Mouse (Mus musculus) ES-E14 (cell line): ENCODE measurements around the gene Msrb3. TPM values are rescaled to one million over a fixed set of nuclear protein-coding genes. Genes with fewer than 3 reads are reported as not detected.

Experiments used
- DNase-seq: peaks from one replicate; pipeline ENCODE4 v3.0.0-alpha.2; 2013; ENCODE audit warnings: low read depth, low spot score
- H3K27ac ChIP-seq: 2 replicates; pipeline ENCODE4 v1.5.1; 2012; ENCODE audit warnings: low read depth, mild to moderate bottlenecking, low read length, moderate library complexity, mixed read lengths; ENCODE audit not compliant: poor library complexity, insufficient read depth, severe bottlenecking
- H3K36me3 ChIP-seq: 2 replicates; pipeline ENCODE4 v1.6.1; 2012; ENCODE audit warnings: mild to moderate bottlenecking, low read length, moderate library complexity, mixed read lengths; ENCODE audit not compliant: control insufficient read depth, poor library complexity, insufficient read depth, severe bottlenecking
- H3K4me1 ChIP-seq, 2 experiments: fragments of 150-350 bp in 1 of 2; sonication (generic) in 1 of 2; 2 replicates each; pipeline ENCODE4 v1.6.1; 2012; ENCODE audit warnings: low read length in 2 of 2, mild to moderate bottlenecking in 1 of 2, mixed read lengths in 1 of 2; ENCODE audit not compliant: control insufficient read depth in 2 of 2, insufficient read depth in 2 of 2, poor library complexity in 1 of 2
- H3K4me3 ChIP-seq, 2 experiments: fragments of 150-350 bp in 1 of 2; sonication (generic) in 1 of 2; 2 replicates each; pipeline ENCODE4 v1.5.1; 2012; ENCODE audit warnings: low read length in 2 of 2, low read depth in 1 of 2, mild to moderate bottlenecking in 1 of 2, mixed read lengths in 1 of 2; ENCODE audit not compliant: insufficient read depth in 1 of 2, poor library complexity in 1 of 2, severe bottlenecking in 1 of 2
- H3K9ac ChIP-seq: 2 replicates; pipeline ENCODE4 v1.6.1; 2012; ENCODE audit warnings: low read depth, mild to moderate bottlenecking, low read length, mixed read lengths; ENCODE audit not compliant: poor library complexity, insufficient read depth, severe bottlenecking
- H3K9me3 ChIP-seq: fragments of 150-350 bp; sonication (generic); 2 replicates; pipeline ENCODE4 v1.6.1; 2012; ENCODE audit warnings: low read depth, mild to moderate bottlenecking, low read length; ENCODE audit not compliant: control insufficient read depth, insufficient read depth
- CHD2 ChIP-seq: IDR thresholded peaks from 2 replicates; pipeline ENCODE4 v1.6.1; 2014; ENCODE audit warnings: mild to moderate bottlenecking, low read depth, low read length, inconsistent platforms
- HCFC1 ChIP-seq: IDR thresholded peaks from 2 replicates; pipeline ENCODE4 v1.6.1; 2012; ENCODE audit warnings: low read length, inconsistent platforms, borderline replicate concordance; ENCODE audit not compliant: insufficient read depth
- MAFK ChIP-seq: IDR thresholded peaks from 2 replicates; pipeline ENCODE4 v1.6.1; 2014; ENCODE audit warnings: mild to moderate bottlenecking, low read depth, low read length, inconsistent platforms; ENCODE audit not compliant: insufficient read depth
- ZC3H11A ChIP-seq: IDR thresholded peaks from 2 replicates; pipeline ENCODE4 v1.6.1; 2012; ENCODE audit warnings: low read depth, mild to moderate bottlenecking, inconsistent platforms, low read length, borderline replicate concordance
- ZNF384 ChIP-seq: IDR thresholded peaks from 2 replicates; pipeline ENCODE4 v1.6.1; 2012; ENCODE audit warnings: low read depth, low read length, inconsistent platforms
- in situ Hi-C, 2 experiments: fragments of 600-800 bp; cut with MboI; formaldehyde crosslinking; loops; one replicate each; pipeline ENCODE4 v1.15.1; 2025; ENCODE audit warnings: low sequenced_read_pairs in 2 of 2, inconsistent platforms in 1 of 2; ENCODE audit not compliant: unreplicated experiment in 2 of 2
- total RNA-seq: library from RNA; depleted of rRNA; stranded (reverse); fragments of 300-350 nt; gene quantifications from 2 replicates; pipeline ENCODE4 v1.2.3, GENCODE M21; 2012

Msrb3 gene
- total RNA-seq, 1 experiment, result 5.7 TPM

- in situ Hi-C loops, result no loop called here
- no peak for TF ChIP-seq MAFK
- no peak for TF ChIP-seq ZC3H11A
- no peak for TF ChIP-seq HCFC1
- Histone ChIP-seq H3K9ac (no peak overlapping the region), H3K4me3 (no peak overlapping the region), H3K4me1 (no peaks in the 10 kb centered on the region), H3K9me3 (no peaks in the 10 kb centered on the region), H3K36me3 (no peaks in the 10 kb centered on the region), H3K27ac (no peak overlapping the region)
- DNase-seq, result no peak
These were observed 14.7 kb downstream of the Msrb3 start for GRCm38 (mm10) chr10:120884220-120884619.

- Histone ChIP-seq H3K4me1 (no peaks in the 10 kb centered on the region), H3K9ac (no peak overlapping the region), H3K36me3 (no peaks in the 10 kb centered on the region), H3K9me3 (no peaks in the 10 kb centered on the region), H3K27ac (no peak overlapping the region), H3K4me3 (no peak overlapping the region)
- in situ Hi-C loops, result no loop called here
- TF ChIP-seq CHD2 (no peak), MAFK (no peak), ZNF384 (no peak), ZC3H11A (no peak), HCFC1 (no peak)
- no peak for DNase-seq
These were observed 15.2 kb downstream of the Msrb3 start for GRCm38 (mm10) chr10:120883732-120884131.

GRCm38 (mm10) chr10:120883069-120883415 lies 15.9 kb downstream of the Msrb3 start:
- Histone ChIP-seq H3K4me1 (no peaks in the 10 kb centered on the region), H3K36me3 (no peaks in the 10 kb centered on the region), H3K9me3 (no peaks in the 10 kb centered on the region), H3K9ac (no peak overlapping the region), H3K4me3 (no peak overlapping the region), H3K27ac (no peak overlapping the region)
- TF ChIP-seq CHD2, result no peak
- no peak for TF ChIP-seq ZC3H11A
- TF ChIP-seq MAFK, result no peak
- no peak for TF ChIP-seq HCFC1
- TF ChIP-seq ZNF384, result no peak
- in situ Hi-C loops, result no loop called here
- DNase-seq, result no peak

GRCm38 (mm10) chr10:120882347-120883068 lies 16.4 kb downstream of the Msrb3 start:
- no peak overlapping the region for H3K9ac ChIP-seq
- no peak overlapping the region for H3K27ac ChIP-seq
- no peaks in the 10 kb centered on the region for H3K36me3 ChIP-seq
- H3K4me1 ChIP-seq, result no peaks in the 10 kb centered on the region
- no peak for DNase-seq
- no peak for TF ChIP-seq ZC3H11A
- no peaks in the 10 kb centered on the region for H3K9me3 ChIP-seq
- no peak overlapping the region for H3K4me3 ChIP-seq
- in situ Hi-C loops, result no loop called here
